Mouse (Mus musculus): ENCODE measurements at regions not wholly inside any gene's neighbourhood (a gene's known extent, or its start where the extent isn't known, plus 50 kb on each side); places are given as distances from the start of the nearest gene placed in this dataset.

DNA sequence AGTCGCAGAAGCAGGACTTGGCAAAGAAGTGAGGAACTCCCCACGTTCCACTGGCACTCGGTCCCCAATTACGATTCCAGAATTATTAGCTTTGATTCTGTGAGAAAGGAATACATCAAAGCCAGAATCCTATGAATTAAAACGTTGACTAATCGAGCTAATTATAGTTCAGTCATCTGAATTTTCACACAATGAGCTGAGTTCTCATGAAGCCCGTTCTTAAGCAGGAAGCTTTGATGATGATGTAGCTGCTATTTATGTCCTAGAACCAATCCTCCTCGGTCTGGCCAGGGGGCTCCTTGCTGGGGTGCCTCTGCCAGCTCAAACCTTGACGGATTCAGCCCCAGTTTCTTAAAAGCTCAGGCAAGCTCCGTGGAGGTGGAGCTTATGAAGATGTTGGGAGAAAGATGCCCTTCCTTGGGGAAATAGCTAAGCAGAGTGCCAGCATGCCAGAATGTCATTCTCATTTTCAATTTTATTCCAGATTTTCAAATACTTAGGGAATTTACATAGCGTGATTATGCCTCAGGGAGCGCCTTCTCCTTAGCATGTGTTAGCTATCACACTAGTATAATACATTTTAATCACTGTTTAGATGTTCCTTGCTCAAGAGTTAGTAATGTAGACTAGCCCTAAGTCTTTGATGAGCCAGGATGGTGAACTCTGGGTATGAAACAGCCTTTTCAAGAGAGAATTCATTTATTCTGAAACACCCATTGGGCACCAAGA, 65.5 kb upstream of the Ppm1b start:
- no peak for DNase-seq (ENCODE audit: low spot score)

DNA sequence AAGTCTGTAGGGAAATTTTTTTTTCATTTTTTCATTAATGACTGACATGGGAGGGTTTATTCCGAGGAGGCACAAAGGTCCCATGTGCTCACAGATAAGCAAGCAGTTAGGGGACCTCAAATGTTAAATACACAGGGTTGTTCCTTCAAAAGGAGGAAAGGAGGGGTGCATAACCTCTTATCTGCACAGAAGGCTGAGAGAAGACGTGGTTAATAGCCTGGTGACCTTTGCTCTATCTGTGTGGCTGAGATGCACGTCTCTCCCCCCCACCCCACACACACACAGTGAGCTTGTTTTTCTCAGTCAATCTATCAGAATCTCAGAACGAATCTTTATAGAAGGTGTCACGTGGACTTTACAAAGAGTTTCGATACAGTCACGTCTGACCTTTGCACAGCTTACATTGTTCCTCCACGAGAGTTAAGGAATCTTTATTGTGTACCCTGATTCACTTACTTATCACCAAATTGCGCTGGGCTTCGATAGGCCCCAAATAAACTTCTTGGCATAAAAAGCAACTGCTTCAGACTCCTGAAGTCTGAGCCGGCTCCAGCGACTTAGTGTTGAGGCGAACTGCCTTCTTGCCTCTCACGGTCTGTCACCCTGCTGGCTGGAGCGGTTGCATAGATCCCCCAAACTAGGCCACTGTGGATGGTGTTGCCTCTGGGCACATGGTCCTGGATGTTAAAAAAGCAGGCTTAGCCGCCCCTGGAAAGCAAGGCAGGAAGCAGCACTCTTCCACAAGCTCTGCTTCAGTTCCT, 63.1 kb upstream of the Ppm1b start:
- no peak for DNase-seq (ENCODE audit: low spot score)

GRCm38 (mm10) chr17:84895526-84895925, 61.0 kb upstream of the Ppm1b start:
- DNase-seq (ENCODE audit: low spot score), result no peak

- DNase-seq (ENCODE audit: low spot score), result no peak
Observed at GRCm38 (mm10) chr17:84896572-84896971, 60.0 kb upstream of the Ppm1b start.

GRCm38 (mm10) chr17:84898407-84898806, 58.1 kb upstream of the Ppm1b start:
- no peak for DNase-seq (ENCODE audit: low spot score)

DNA sequence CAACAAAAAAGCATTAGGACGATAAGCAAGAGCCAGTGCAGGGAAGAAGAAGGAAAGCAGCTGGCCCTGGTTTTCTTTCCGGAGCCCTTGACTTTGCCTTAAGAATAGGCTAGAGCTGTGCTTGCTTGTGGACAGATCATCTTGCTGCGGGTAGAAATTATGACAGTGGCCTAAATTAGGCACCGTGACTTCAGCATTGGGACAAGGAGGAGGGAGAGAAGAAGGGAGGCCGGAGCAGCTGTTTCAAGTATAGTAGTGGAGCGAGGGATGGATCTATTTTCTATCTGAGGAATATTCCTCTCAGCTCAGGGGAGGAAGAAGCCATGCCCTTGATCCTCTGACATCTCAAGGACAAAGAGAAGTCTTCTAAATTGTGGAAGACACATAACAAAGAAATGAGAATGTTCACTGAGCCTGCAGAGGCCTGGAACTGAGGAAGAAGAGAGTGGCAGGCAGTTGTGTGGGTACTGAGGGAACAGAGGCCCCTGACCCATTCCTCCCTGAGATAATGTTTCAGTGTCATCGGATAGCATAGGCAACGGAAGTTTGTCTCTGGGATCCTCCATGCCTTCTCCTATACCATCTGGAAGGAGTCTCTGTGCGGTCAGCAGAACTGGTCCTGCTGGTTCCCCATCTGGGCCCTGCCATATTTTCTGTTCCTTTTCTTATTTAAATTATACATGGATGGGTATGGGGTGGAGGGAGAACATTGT, 52.8 kb upstream of the Ppm1b start:
- no peak for DNase-seq (ENCODE audit: low spot score)
